Mouse (Mus musculus): Measurements from ENCODE around the gene Flad1. TPM values are rescaled to one million over a fixed set of nuclear protein-coding genes. Genes with fewer than 3 reads are reported as not detected.

Flad1 gene
- polyA plus RNA-seq, 1 experiment from 2014 or later: 35.0 TPM

DNA sequence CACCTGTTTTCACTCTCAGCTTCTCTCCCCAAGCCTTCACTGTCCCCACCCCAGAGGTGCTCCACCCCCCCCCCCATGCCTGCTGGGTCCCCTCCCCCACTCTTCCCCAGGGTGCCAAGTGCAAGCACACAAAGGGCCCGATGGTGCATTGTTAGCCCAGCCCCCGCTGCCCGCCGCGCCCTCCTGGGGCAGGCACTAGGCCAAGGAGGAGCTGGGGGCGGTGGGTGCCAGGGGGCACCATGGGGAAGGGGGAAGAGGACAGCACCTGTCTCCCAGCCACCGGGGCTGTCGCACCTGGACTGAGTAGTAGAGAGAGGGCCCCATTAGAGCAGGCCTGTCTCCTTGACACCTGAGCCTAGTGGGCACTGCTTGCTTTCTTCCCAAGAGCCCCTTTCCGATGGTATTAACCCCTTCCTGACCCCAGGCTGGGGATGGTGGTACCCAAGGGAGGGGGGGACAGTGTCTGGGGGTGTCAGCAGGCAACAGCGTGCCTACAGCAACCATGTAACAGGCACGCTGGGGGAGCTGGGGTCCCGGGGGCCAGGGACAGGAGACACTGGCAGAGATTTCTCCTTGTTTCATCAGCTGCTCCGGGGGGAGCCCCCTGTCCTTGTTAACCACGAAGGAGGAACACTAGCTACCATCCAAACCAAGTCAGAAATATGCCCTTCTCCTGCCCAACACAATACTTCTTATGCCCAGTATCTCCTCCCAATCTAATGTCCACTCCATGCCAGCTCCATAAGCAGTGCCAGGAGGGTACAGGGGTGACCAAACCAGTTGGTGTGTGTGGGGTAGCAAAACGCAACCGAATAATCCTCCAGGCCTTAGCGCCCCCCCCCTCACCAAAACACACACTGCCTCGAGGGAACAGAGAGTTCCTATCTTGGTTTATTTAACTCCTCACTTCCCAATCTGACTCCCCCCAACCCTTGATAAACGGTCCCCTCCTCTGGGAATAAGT is 20.7 kb downstream of the Flad1 start:
- Histone ChIP-seq H3K27me3 (ENCODE audit: insufficient read depth, low read length) (no peaks in the 10 kb centered on the region), H3K27ac (ENCODE audit: low read length) (peak overlapping the region; percentile 87), H3K36me3 (ENCODE audit: insufficient read depth, low read length) (no peaks in the 10 kb centered on the region), H3K4me1 (ENCODE audit: insufficient read depth, low read length) (peaks cover 57% of the 10 kb centered on the region), H3K9me3 (ENCODE audit: low read length) (no peaks in the 10 kb centered on the region), H3K9ac (replicated peaks; ENCODE audit: low read length) (peak overlapping the region; percentile 80), H3K4me2 (replicated peaks; ENCODE audit: low read depth, low read length) (peak overlapping the region; percentile 99), H3K4me3 (ENCODE audit: low read length) (peak overlapping the region; percentile 73)
- 10% methylated on average over 19 of the region's 19 CpGs for WGBS
- ATAC-seq (ENCODE audit: low FRiP score, low TSS enrichment): no peak

- ATAC-seq (ENCODE audit: low FRiP score, low TSS enrichment): no peak
- Histone ChIP-seq H3K9me3 (ENCODE audit: low read length) (no peaks in the 10 kb centered on the region), H3K4me1 (ENCODE audit: insufficient read depth, low read length) (peaks cover 56% of the 10 kb centered on the region), H3K36me3 (ENCODE audit: insufficient read depth, low read length) (no peaks in the 10 kb centered on the region), H3K9ac (replicated peaks; ENCODE audit: low read length) (no peak overlapping the region), H3K27me3 (ENCODE audit: insufficient read depth, low read length) (no peaks in the 10 kb centered on the region), H3K4me3 (ENCODE audit: low read length) (0 out of 2 replicates have a peak overlapping the region, but pooled peaks have one; percentile 2), H3K4me2 (replicated peaks; ENCODE audit: low read depth, low read length) (peak overlapping the region; percentile 99), H3K27ac (ENCODE audit: low read length) (peak overlapping the region; percentile 87; the same call in 1 of the 2 replicates)
- 40% methylated on average over 5 of the region's 5 CpGs for WGBS
These were observed 21.6 kb downstream of the Flad1 start for GRCm38 (mm10) chr3:89390111-89390515.

DNA sequence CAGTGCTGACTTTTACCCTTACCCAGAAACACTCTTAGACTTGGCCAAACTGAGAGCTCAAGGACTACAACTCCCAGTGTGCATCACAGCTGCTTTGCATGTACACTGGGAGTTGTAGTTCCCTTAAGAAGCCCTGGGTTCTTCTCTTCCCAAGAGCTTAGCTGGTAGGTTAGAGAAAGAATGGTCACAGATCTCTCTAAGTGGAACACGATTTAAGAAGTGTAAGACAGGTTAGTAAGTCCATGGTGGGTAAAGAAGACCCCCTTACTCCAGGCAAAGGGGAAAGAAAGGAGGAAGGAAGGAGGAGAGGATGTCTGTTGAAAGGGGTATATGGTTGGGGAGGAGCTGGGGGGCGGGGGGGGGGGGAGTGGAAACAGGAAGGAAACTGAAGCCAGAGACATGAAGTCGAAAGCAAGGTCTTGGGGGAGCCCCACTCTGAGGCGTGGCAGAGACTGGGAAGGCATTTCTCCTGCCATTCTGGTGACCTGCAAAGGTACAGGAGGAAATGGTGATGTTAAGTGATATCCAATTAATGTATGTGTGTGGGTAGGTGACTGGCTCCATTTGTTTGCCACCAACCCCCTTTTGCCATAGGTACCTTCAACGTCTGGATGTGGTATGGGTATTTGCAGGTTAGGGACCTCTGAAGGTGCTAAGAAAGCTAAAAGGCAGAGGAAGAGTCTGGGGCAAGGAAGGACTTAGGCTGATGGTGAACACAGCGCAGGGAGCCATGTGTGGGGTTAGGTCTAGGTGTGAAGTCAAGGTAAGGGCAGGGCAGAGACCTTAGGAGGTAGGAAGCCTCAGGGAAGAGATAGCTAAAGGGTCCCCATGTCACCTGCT is 22.5 kb downstream of the Flad1 start:
- no peaks in the 10 kb centered on the region for H3K27me3 ChIP-seq (ENCODE audit: insufficient read depth, low read length)
- H3K36me3 ChIP-seq (ENCODE audit: insufficient read depth, low read length): no peaks in the 10 kb centered on the region
- ATAC-seq (ENCODE audit: low FRiP score, low TSS enrichment): no peak
- H3K4me1 ChIP-seq (ENCODE audit: insufficient read depth, low read length): peaks cover 59% of the 10 kb centered on the region
- no peak overlapping the region for H3K9ac ChIP-seq (replicated peaks; ENCODE audit: low read length)
- no peak overlapping the region for H3K27ac ChIP-seq (ENCODE audit: low read length)
- H3K9me3 ChIP-seq (ENCODE audit: low read length): no peaks in the 10 kb centered on the region
- H3K4me3 ChIP-seq (ENCODE audit: low read length): no peak overlapping the region
- H3K4me2 ChIP-seq (replicated peaks; ENCODE audit: low read depth, low read length): no peak overlapping the region
- WGBS: 53% methylated on average over 6 of the region's 6 CpGs

DNA sequence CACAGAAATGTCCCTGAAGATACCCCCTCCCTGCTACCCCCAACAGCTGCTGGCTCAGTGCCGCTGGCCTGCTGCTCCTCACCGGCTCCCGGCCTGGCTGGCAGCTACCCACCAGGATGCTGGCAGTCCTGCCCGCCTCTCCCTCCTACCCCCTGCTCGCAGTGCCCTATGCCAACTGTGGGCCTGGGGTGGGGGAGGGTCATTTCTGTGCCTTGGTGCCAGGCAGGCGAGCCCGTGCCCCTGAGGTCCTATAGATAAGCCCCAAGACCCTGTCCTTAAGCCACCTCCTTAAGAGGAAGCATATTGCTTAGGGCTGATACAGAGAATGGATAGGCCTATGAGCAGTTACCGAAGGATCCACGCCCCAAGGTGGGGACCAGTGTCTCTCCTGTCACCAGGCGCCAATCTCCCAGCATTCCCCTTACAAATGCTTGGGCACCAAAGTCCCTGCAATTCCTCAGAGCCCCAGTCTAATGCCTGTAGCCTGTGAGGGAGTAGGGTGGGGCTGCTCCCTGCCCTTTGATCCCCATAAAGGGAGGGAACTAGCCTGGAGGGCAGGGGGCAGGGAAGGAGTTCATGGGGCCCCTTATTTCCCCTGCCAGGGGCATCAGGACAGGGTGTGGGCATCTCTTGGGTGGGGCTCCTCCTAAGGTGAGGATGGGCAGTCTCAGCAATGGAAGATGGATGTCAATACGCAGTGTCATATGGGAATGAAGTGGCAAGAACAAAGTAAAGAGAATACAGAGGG is 23.4 kb downstream of the Flad1 start:
- Histone ChIP-seq H3K4me3 (ENCODE audit: low read length) (no peak overlapping the region), H3K9me3 (ENCODE audit: low read length) (no peaks in the 10 kb centered on the region), H3K36me3 (ENCODE audit: insufficient read depth, low read length) (no peaks in the 10 kb centered on the region), H3K4me1 (ENCODE audit: insufficient read depth, low read length) (peaks cover 59% of the 10 kb centered on the region), H3K4me2 (replicated peaks; ENCODE audit: low read depth, low read length) (no peak overlapping the region), H3K27ac (ENCODE audit: low read length) (no peak overlapping the region), H3K9ac (replicated peaks; ENCODE audit: low read length) (no peak overlapping the region), H3K27me3 (ENCODE audit: insufficient read depth, low read length) (no peaks in the 10 kb centered on the region)
- no peak for ATAC-seq (ENCODE audit: low FRiP score, low TSS enrichment)
- WGBS: 82% methylated on average over 11 of the region's 11 CpGs

GRCm38 (mm10) chr3:89387632-89388031 is 24.0 kb downstream of the Flad1 start:
- Histone ChIP-seq H3K27me3 (ENCODE audit: insufficient read depth, low read length) (no peaks in the 10 kb centered on the region), H3K9ac (replicated peaks; ENCODE audit: low read length) (peak overlapping the region; percentile 4; the same call in 1 of the 2 replicates), H3K36me3 (ENCODE audit: insufficient read depth, low read length) (no peaks in the 10 kb centered on the region), H3K4me2 (replicated peaks; ENCODE audit: low read depth, low read length) (0 out of 2 replicates have a peak overlapping the region, but pooled peaks have one; percentile 4), H3K4me3 (ENCODE audit: low read length) (no peak overlapping the region), H3K4me1 (ENCODE audit: insufficient read depth, low read length) (peaks cover 59% of the 10 kb centered on the region), H3K9me3 (ENCODE audit: low read length) (no peaks in the 10 kb centered on the region), H3K27ac (ENCODE audit: low read length) (no peak overlapping the region)
- no peak for ATAC-seq (ENCODE audit: low FRiP score, low TSS enrichment)
- WGBS: 79% methylated on average over 11 of the region's 11 CpGs

DNA sequence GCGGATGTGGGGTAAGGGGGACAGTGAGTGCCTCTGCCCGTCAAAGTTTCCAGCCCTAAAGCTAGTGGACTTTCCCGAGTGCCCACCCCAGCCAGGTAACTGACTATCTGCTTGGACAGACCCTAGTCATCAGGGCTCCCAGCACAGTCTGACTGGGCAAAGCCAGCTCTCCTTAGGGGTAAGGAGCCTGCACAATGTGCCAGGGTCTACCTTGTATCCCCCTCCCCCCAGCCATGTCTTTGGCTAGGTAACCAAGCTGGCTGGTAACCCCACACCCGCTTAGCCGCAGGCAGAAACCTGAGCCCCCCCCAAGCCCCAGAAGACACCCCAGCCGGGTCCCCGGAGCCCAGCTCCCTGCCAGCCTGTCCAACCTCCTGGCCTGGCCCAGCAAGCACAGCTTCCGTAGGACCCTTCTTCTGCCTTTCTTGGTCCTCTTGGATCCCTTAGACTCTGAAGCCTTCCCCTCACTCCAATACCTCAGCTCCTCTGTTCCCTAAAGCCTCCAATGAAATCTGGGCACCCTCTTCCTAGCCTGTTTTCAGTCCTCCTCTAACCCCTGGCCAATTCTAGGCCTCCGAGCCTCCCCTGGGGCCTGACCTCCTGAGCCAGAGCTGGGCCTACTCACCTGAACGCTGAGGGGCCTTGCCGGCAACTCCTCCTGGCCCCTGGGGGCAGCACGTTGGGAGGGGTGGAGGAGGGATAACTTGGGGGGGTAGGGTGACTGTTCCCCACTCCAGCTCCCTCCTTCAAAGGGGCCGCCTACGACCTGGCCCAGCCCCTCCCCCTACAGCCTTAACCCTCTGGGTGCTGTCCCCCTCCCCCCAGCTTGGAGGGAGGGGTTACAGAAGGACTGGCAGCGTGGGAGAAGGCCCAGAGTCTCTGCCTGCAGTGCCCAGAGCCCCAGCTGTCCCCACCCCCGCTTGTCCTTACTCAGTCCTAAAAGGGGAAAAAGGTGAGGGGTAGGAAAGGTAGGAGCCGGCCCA is 24.9 kb downstream of the Flad1 start:
- ATAC-seq (ENCODE audit: low FRiP score, low TSS enrichment): no peak
- Histone ChIP-seq H3K9ac (replicated peaks; ENCODE audit: low read length) (peak overlapping the region; percentile 4; the same call in 1 of the 2 replicates), H3K36me3 (ENCODE audit: insufficient read depth, low read length) (no peaks in the 10 kb centered on the region), H3K27me3 (ENCODE audit: insufficient read depth, low read length) (no peaks in the 10 kb centered on the region), H3K4me2 (replicated peaks; ENCODE audit: low read depth, low read length) (0 out of 2 replicates have a peak overlapping the region, but pooled peaks have one; percentile 4), H3K4me1 (ENCODE audit: insufficient read depth, low read length) (peaks cover 50% of the 10 kb centered on the region), H3K4me3 (ENCODE audit: low read length) (no peak overlapping the region), H3K9me3 (ENCODE audit: low read length) (no peaks in the 10 kb centered on the region), H3K27ac (ENCODE audit: low read length) (no peak overlapping the region)
- 53% methylated on average over 17 of the region's 17 CpGs for WGBS

GRCm38 (mm10) chr3:89385451-89385850 is 26.2 kb downstream of the Flad1 start:
- no peak overlapping the region for H3K9ac ChIP-seq (replicated peaks; ENCODE audit: low read length)
- no peak for ATAC-seq (ENCODE audit: low FRiP score, low TSS enrichment)
- peaks cover 37% of the 10 kb centered on the region for H3K4me1 ChIP-seq (ENCODE audit: insufficient read depth, low read length)
- no peak overlapping the region for H3K27ac ChIP-seq (ENCODE audit: low read length)
- no peaks in the 10 kb centered on the region for H3K27me3 ChIP-seq (ENCODE audit: insufficient read depth, low read length)
- H3K4me2 ChIP-seq (replicated peaks; ENCODE audit: low read depth, low read length): no peak overlapping the region
- 50% methylated on average over 7 of the region's 11 CpGs for WGBS
- no peak overlapping the region for H3K4me3 ChIP-seq (ENCODE audit: low read length)
- peaks cover 7% of the 10 kb centered on the region; the same call in 1 of the 2 replicates for H3K36me3 ChIP-seq (ENCODE audit: insufficient read depth, low read length)
- no peaks in the 10 kb centered on the region for H3K9me3 ChIP-seq (ENCODE audit: low read length)

- Histone ChIP-seq H3K9ac (replicated peaks; ENCODE audit: low read length) (no peak overlapping the region), H3K36me3 (ENCODE audit: insufficient read depth, low read length) (peaks cover 9% of the 10 kb centered on the region; the same call in 1 of the 2 replicates), H3K9me3 (ENCODE audit: low read length) (no peaks in the 10 kb centered on the region), H3K27me3 (ENCODE audit: insufficient read depth, low read length) (no peaks in the 10 kb centered on the region), H3K4me1 (ENCODE audit: insufficient read depth, low read length) (peaks cover 29% of the 10 kb centered on the region), H3K27ac (ENCODE audit: low read length) (no peak overlapping the region), H3K4me2 (replicated peaks; ENCODE audit: low read depth, low read length) (no peak overlapping the region), H3K4me3 (ENCODE audit: low read length) (no peak overlapping the region)
- WGBS: 77% methylated on average over 10 of the region's 12 CpGs
- ATAC-seq (ENCODE audit: low FRiP score, low TSS enrichment): no peak
These were observed 27.2 kb downstream of the Flad1 start for GRCm38 (mm10) chr3:89384331-89385076.

Data from kidney, embryonic 16.5 days (tissue).